Mouse (Mus musculus) adrenal gland (tissue): ENCODE results near the gene Snai1.

Experiments
- intact Hi-C: fragments of 180-260 bp; cut with DNase I; formaldehyde crosslinking; loops from one replicate; pipeline ENCODE4 v1.15.1; 2025

Gene Snai1

DNA sequence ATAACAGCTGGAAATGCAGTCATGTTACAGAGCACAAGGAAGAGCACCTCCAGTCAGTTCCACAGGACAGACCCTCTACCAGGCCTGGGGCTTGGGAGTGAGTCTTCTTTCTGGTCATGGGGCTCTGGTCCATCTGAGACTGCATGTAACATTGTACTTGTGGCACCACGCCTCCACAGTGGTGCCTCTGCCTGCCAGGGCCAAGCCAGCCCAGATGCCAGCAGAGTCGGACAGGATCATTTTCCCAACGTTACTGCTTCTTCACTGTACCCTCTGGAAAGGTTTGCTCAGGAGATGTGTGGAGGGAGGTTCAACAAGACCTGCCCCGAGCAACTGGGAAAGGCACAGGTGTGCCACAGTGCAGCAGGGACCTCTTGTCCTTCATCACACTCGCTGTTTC is 22.3 kb upstream of the Snai1 start:
- intact Hi-C loops: no loop called here

DNA sequence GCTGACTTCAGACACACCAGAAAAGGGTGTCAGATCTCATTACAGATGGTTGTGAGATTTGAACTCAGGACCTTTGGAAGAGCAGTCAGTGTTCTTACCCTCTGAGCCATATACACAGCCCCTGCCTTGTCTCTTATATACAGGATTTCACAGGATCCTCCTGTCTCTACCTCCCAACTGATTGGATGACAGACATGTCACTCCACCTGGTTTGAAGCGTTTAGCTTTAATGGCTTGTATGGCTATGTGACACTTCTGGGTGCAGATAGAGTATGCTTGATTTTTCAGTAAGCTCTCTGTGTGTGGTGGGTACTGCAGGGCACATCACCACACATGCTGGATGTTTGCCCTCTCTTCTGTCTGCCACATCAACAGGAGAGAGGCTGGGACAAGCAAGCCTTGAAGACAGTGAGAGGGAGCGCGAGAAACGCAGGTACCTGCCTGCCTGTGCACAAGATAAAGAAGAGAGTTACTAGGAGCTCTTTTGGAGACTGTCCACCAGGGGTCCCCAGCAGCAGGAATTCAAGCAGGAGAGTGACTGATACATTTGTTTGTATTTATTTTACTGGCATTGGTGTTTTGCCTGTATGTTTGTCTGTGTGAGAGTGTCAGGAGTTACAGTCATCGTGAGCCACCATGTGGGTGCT is 18.3 kb upstream of the Snai1 start:
- intact Hi-C loops: no loop called here

DNA sequence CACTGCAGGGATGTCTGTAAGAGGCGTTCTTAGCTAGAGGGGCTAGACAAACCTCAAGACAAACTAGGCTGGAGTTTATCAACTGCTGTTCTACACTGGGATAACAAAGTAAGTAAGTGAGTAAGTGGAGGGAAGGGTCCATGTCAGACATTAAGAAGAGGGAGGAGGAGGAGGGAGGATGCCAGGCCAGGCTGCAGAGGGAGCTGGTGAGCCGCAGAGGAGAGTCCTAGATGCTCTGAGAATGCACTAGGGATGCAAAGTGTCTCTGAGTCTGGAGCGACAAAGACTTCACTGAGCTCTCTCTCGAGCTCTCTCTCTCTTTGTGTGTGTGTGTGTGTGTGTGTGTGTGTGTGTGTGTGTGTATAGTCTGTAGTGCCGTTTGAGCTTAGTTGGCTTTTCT is 9.7 kb upstream of the Snai1 start:
- intact Hi-C loops: no loop called here

DNA sequence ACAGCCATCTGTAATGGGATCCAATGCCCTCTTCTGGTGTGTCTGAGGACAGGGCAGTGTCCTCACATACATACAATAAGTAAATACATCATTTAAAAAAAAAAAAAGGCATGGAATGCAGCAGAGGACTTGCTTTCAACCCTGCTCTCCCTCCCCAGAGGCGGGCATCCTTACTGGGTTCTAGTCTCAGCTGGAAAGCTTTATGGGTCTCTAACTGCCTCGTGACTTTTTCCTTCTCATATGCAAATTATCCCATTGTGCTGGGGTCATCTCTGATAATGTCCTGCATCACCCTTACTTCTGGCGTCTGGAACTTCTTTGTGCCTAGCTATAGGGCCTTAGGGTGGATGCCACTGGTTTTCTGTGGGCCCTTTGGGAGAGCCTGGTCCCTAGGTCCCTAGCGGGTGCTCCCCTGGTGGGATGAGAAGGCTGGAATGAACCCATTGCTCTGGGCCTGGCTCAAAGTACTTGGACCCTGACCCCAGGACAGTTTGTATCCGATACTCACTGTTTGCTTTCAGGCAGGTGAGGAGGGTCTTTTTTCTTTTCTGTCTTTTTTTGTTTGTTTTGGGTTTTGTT is 8.0 kb upstream of the Snai1 start:
- intact Hi-C loops: loop anchor here (10.0 kb wide), 1 partner anchor 375 kb away; no protein-coding TSS in a partner anchor

DNA sequence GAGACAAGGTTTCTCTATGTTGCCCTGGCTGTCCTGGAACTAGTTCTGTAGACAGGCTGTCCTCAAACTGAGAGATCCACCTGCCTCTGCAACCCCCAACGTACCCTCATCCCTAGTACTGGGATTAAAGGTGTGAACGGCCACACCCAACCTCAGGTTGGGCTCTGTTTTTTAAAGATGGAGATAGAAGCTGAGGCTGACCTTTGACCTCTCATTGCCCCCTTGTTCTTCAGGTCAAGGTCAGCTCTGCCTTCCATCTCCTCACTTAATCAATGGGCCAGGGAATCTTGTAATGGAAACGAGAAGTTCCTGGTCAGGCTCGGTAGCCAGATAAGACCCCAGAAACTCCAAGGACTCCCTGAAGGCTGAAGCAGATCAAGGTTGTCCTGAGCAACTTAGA is 7.5 kb upstream of the Snai1 start:
- intact Hi-C loops: loop anchor here (10.0 kb wide), 1 partner anchor 374 kb away; no protein-coding TSS in a partner anchor

DNA sequence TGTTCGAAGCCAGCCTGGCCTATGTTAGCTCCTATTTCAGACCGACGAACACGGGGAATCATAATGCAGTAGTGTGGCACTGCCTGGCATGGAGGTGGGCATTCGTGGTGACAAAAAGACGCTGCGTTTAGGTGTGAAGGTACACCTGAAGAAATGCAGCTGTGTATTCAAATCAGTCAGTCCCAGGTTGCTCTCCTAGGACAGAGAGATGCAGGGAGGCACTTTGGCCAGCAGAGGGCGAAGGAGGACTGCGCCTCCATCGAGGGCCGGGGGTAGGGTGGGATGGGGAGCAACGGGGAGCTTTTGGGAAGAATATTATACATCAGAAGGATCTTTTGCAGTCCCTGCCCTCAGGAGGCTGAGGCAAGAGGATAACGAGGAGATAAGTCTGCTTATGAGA is 5.9 kb upstream of the Snai1 start:
- intact Hi-C loops: loop anchor here (2.0 to 10.0 kb wide), 2 partner anchors 147 to 373 kb away; no protein-coding TSS in a partner anchor

DNA sequence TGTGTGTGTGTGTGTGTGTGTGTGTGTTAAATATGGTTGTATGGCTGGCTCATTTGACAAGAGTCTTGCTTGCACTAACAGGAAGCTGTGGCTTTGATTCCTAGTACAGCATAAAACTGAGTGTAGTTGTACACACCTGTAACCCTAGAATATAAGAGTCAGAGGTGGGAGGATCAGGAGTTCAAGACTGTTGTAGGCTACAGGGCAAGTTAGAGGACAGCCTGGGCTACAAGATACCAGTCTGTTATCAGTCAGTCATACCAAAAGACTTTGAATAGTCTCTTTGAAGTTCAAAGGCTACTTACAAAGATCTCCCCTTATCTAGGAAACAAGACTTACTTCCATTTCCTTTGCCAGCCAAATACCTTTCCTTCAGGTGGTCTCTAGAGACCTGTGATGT is 4.1 kb upstream of the Snai1 start:
- intact Hi-C loops: loop anchor here (2.0 to 10.0 kb wide), 2 partner anchors 145 to 371 kb away; no protein-coding TSS in a partner anchor

DNA sequence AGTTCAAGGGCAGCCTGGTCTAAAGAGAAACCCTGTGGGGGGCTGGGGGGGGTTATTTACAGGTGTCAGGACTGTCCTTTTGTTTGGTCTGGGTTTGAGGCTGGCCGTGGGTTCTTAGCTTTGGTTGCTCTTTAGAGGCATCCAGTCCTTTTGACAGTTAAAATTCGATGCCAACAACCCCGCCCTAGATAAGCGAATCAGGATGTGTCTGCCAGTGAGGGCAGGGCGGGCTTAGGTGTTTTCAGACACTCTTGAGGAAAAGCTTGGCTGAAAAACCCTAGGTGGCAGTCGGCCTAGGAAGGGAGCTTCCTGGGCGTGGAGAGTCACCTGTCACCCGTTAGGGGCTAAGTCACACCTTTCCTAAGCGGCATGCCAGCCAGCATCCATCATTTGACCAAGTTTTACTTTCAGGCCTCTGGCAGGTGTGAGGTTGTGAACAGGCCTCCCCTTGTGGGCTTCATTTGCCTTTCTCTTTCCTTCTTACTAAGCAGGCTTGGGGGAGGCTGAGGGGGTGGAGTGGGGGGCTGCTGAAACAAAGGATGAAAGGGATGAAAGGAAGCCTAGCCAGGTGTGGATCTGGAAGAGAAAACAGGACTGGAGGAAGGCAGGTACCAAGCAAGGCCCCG is 1.6 kb upstream of the Snai1 start:
- intact Hi-C loops: loop anchor here (10.0 kb wide), 1 partner anchor 368 kb away; no protein-coding TSS in a partner anchor

DNA sequence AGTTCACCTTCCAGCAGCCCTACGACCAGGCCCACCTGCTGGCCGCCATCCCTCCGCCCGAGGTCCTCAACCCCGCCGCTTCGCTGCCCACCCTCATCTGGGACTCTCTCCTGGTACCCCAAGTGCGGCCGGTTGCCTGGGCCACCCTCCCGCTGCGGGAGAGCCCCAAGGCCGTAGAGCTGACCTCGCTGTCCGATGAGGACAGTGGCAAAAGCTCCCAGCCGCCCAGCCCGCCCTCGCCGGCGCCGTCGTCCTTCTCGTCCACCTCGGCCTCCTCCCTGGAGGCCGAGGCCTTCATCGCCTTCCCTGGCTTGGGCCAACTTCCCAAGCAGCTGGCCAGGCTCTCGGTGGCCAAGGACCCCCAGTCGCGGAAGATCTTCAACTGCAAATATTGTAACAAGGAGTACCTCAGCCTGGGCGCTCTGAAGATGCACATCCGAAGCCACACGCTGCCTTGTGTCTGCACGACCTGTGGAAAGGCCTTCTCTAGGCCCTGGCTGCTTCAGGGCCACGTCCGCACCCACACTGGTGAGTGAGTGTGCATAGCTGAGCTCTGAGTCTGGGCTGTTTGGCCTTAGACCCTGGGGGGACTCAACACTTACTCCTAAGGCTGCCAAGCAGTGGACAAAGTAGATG is 794 bp downstream of the Snai1 start:
- intact Hi-C loops: loop anchor here (10.0 kb wide), 1 partner anchor 366 kb away; no protein-coding TSS in a partner anchor

DNA sequence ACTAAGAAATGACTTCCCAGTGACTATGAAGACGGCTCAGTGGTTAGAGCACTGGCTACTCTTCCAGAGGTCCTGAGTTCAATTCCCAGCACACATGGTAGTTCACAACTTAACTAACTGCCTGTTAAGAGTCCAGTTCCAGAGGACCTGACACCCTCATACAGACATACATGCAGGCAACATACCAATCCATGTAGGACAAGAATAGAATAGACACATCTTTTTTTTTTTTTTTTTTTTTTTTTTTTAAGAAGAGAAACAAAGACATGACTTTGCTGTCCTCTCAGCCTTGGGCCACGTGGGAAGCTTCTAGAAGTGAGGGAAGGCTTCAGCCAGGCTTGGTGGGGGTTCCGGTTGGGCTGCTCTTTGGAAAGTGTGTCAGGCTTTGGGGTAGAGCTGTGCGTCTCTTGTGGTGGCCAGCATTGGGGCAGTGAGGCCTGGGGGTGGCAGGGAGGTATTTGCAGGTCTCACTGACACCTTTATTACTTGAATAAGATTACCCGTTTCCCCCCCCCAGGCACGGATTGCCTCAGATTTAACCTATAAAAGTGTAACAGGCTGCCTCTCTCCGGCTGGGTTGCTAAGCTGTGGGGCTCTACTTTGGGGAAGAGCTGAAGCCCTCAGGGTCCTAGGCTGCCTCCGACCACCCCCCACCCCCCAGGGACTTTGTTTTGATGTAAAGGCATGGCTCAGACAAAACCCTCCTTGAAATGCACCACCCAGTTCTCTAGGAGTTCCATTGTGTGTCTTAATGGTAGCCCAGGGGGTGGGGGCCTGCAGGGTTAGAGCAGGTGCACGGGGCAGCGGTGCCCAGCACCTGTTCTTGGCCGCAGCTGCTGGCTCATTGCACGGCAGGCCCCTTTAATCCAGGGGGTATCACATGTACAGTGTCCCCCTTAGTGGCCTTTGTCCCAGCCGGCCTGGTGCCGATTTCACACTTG is 1.8 kb downstream of the Snai1 start:
- intact Hi-C loops: loop anchor here (10.0 kb wide), 1 partner anchor 365 kb away; no protein-coding TSS in a partner anchor

DNA sequence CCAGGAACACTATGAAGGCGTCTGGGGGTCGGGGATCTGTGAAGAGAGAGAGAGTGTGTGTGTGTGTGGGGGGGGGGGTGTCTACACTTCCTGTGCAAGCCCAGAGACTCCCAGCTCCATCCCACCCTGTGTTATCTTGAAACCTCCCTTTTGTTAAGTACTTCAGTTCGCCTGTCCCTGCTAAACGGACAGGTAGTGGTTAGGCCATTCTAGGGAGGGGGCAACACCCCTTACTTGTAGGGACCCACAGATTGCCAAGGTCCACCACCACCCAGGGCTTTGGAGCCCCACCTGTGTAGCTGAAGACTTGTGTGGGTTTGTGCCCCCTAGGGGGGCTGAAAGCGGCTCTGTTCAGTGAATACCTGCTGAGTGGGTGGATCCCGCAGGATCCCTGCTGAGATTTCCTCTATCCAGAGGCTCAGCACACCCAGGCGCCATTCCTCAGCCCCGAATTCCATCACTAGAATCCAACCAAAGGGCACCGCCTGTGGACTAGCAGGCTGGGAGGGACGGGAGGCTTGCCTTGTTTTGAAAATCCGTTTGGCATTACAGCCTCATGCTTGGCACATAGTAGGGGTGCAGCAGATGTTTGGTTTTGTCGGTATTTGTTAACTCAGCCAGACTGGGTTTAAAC is 2.6 kb downstream of the Snai1 start:
- intact Hi-C loops: no loop called here

DNA sequence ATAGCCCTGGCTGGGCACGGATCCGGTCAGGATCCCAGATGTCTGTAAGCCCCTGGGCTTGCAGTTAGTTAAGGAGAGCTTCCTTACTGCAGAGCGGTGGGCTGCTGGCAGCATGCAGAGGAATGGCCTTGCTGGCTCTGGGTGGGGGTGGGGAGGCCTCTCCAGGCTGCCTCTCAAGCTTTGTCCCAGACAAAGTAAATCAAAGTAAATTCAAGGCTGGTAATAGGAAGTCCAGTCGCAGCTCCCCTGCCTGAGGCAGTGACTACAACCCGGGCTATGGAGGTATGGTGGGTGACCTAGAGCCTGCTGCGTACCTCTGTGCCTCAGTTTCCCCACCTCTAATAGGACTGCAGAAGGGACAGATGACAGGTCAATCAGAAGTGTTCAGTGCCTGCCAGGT is 3.3 kb downstream of the Snai1 start:
- intact Hi-C loops: no loop called here

DNA sequence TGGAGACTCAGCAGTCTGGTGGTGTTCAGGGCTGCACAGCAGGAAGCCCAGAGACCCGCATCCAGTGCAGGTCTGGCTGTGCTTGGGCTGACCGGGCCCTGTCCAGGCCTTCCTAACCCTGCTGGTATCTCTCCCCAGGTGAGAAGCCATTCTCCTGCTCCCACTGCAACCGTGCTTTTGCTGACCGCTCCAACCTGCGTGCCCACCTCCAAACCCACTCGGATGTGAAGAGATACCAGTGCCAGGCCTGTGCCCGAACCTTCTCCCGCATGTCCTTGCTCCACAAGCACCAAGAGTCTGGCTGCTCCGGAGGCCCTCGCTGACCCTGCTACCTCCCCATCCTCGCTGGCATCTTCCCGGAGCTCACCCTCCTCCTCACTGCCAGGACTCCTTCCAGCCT is 3.8 kb downstream of the Snai1 start:
- intact Hi-C loops: no loop called here

DNA sequence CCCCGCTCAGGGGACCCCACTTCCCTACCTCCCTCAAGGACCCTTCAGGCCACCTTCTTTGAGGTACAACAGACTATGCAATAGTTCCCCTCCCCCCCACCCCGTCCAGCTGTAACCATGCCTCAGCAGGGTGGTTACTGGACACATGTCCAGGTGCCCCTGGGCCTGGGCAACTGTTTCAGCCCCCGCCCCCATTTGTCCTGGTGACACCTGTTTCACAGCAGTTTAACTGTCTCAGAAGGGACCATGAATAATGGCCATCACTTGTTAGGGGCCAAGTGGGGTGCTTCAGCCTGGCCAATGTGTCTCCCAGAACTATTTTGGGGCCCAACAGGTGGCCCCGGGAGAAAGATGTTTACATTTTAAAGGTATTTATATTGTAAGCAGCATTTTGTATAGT is 4.4 kb downstream of the Snai1 start:
- intact Hi-C loops: no loop called here

DNA sequence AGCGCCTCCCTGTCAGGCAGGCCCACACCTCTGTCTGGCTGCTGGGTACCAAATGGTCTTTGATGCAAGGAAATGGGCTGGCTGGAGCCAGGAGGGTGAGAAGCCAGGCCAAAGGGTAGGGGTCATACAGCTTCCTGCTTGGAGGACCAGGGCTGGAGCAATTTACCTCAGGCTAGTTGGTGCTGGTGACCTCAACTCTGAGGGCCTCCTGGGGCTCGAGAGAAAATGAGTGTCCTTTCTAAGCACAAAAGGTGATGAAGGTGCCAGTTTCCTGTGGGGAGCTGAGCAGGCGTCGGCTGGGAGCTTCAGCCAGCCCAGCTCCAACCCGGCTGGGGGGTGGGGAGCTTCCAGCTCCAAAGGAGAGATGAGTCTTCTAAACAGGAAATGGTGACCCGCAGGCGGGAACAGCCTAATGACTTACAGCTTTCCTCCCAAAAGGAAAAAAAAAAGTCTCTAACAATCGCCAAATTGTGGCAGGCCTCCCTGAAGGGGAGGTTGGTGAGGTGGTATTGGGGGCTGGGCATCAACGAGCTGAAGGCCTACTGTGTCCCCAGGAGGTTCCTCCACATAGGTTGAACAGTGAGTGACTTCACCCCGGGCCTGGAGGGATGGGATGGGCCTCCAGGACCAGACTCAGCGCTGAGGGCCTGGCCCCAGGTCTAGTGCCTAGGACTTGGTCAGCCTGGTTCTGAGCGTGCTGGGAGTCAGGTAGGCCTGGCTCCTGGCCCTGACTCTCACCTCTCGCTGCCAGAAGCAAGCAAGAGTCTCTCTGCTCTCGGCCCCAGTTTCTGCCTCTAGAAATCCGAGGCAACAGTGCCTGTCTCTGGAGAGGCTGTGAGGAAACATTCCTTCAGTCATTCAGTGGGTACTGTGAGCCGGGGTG is 5.4 kb downstream of the Snai1 start:
- intact Hi-C loops: no loop called here

DNA sequence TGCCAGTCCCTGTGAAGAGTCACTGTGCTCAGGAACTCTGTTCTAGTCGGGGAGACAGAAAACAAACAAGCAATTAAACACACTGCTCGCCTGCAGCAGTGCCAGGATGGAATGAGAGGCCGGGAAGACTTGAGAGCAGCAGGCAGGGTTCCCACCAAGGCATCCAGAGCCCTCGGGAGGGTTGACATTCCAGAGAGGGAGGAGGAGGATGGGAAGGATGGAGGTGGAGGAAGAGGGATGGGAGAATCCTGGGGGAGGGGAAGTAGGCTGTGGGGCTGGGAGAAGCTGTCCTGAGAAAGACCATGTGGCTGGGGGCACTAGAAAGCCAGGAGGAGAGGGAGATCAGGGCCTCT is 6.0 kb downstream of the Snai1 start:
- intact Hi-C loops: no loop called here

DNA sequence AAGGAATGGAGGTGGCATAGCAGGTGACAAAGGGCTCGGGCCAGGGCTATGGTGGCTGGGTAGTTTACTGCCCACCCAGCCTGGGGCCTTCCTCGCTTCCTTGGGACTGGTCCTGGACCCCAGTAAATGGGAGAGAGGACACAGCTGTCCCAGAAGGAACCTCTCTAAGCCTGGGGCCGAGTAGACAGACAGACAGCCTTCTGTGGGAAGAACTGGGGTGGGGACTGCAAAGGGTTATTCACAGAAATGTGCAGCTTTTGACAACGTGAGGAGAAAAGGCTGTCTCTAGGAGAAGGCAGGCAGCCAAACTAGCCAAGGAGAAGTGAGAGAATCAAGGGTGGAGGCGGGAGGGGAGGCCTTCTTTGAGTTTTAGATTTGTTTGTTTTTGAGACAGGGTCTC is 6.5 kb downstream of the Snai1 start:
- intact Hi-C loops: no loop called here

DNA sequence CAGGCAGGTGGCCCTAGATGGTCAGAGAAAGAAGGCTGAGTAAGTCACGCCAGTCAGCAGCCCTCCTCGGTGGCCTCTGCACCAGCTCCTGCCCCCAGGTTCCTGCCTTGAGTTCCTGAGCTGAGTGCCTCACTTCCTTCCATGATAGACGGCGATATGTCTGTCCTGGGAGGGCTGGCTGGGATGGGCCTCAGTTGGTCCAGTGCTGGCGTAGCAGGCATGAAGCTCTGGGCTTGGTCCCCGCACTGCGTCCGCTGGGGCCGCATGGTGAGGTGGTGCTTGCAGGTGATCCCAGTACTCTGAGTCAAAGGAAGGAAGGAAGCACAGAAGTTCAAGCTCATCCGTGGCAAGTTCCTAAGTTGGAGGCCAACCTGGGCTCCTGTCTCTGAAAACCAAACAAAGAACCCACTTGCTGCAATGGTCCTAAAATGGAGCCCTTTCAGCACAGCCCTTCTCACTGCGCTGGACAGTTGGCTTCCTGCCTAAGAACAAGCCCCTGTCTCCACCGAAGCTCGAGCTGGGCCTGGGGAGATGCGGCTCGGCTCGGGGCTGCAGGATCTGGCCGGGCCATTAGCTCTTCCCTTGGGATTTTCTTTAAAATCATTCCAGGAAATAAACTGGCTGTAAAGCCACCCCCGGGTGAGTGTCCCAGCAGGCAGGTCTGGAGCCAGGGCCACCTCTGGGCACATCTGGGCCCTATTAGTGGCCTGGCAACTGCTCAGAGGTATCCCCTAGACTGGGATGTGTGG is 8.6 kb downstream of the Snai1 start:
- intact Hi-C loops: no loop called here

DNA sequence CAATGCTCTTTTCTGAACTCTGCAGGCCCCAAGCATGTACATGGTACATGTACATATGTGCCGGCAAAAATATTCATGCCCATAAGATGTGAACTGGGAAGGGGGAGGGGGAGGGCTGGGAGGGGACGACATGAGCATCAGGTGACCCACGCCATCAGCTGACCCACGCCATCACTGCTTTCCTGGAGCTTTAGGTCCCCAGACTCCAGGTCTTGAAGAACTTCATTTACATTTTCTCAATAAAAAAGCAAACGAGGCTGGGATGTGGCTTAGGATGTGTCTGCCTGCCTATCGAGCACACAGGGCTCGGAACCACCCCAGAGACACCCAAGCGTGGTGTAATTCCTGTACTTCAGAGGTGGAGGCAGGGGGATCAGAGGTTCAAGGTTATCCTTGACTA is 9.4 kb downstream of the Snai1 start:
- intact Hi-C loops: no loop called here
